Mouse (Mus musculus): ENCODE measurements around the gene Rnf43. TPM values are rescaled to one million over a fixed set of nuclear protein-coding genes. Genes with fewer than 3 reads are reported as not detected.
A peak's percentile ranks its signal among the peaks of the same experiment; 100 is the strongest.

The Rnf43 gene
- total RNA-seq, 2 experiments from 2014 or later = 0.40 TPM; not detected in 1

DNA sequence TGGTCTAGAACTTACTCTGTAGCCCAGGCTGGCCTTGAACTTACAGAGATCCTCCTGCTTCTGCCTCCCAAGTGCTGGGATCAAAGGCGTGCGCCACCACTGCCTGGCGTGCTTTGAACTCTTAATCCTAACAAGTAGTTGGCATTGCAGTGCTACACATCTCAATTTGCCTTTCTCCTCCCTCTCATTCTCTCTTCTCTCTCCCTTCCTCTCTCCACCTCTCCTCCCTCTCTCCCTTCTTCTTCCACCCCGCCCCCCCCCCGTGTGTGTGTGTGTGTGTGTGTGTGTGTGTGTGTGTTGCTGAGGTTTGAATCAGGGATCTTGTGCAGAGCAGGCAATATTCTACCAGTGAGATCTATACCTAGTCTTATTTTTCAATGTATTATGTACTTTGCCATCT is 84.8 kb downstream of the Rnf43 start:
- DNase-seq = no peak

DNA sequence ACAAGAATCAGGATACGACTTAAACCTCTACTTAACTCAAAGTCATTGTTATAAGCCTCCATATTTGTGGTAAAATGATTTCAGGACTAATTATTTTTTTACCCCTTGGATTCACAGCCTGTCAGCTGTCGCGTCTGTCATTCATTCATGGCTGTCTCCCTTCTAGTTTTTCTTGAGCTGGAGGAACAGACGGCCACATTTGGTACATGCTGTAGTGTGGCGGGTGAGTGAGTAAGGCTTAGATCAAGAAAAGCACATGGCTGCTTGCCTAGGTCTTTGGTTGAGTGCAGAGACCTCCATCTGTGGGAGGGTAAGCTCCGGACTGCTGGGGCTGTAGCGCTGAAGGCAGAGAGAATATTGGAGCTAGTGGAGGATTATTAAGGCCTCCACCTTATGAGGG is 85.2 kb downstream of the Rnf43 start:
- no peak for DNase-seq

DNA sequence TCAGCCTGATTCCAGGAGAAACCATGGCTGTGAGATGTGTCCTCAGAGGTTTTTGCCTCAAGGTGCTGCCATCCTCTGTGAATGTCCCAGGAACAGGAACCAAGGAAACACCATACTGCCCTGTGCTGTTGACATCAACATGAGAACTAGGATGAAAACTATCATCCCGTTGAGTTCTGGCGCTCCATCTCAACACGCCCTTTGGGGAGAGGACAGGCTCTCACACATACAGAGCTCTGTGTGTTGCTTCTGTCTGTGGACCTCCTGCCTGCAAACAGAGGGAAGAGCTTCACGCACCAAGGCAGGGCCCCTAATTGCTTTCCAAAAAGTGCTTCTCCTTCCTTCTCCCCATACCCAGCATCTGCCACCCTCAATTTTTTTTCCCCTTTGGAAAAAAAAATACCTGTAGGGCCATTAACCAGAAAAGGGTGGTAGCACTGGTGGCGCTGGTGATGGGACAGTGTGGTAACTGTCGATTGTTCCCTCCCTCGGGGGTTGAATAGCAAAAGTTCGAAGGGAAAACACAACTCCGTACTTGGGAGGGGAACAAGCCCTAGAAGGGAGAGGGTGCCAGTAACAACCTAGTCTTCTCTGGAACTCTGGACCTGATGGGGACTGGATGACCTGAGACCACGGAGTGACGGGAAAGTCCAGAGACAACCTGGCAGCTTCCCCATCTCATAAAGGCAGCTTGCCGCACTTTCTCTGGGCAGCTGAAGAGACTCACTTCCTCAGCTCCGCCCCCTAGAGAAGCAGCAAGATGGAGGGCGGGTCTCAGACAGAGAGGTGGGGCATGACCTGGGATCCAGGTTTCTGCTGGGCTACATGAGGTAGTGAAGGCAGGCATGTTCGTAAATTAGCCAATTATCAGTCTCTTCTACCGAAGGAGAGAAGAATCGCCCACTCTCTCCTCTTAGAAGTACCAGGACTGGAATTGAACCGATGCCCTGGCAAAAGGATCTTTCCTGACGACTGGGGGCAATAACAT is 85.9 kb downstream of the Rnf43 start:
- peak; percentile 45 for DNase-seq

DNA sequence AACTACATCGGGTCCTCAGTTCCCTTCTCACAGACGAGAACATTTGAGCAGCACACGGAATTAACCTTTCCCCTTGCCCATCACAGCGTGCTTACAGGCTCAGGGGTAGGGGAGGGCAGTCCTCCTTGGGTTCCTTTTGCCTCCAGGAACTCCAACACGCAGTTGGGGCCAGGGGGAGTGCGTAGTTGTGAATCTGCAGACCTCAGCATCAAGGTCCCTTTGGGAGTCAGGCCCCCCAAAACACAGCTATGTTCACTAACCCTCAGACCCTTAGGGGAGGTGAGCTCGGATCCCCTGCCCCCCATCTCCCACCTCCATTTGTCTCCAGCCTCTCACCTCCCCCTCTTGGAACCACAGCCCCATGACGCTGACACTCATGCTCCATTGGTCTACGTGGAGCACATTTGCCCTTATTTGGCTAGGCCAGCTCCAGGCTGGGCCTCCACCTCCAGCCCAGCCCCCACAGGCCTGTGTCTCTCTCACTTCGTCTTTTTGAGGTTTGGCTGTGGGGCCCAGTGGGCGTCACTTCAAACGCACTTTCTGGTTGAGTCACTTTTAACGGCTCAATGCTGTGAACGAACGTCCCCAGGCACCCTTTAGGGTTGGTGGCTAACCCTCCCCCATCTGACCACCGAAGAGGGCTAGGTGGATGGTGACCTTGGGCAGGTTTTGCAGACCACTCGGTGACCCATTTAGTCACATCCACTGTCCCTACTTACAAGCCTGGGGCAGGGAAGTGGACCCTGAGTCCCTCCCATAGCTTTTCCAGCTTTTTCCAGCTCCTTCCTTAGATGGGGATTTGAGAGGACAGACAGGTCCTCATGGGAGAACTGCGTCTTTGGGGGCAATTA is 86.9 kb downstream of the Rnf43 start:
- peak; percentile 69 for DNase-seq

DNA sequence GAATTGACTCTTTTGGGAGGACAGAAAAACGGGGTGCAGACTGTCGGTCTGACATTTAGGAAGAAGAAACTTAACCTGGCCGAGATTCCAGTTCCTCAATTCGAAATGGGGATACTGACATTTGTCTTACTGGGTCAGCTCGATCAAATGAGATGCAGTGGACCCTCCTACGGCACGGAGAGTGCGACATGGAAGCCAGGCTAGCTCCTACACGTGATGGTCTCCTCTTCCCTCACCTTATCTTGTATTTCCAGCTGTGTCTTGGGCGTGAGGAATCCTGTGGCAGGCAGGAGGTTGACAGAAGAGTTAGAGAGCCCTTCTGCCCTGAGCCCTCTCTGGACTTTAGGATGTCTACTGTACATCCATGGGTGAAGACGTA is 87.5 kb downstream of the Rnf43 start:
- DNase-seq = no peak

DNA sequence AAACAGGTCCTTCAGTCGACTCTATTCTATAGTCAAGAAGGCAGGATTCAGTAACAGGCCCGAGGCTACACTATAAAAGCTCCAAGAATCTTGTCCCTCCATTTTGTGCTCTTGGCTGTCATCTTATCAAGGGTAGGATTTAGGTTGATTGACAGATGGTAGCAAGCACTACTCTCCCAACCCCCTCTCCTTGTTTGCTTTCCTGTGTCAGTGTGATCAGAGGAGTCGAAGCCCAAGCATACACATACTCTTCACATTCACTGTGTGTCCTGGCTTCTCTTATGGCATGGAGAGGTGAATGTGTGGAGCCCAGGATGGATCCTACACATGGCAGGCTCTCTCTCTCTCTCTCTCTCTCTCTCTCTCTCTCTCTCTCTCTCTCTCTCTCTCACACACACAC is 88.0 kb downstream of the Rnf43 start:
- no peak for DNase-seq

DNA sequence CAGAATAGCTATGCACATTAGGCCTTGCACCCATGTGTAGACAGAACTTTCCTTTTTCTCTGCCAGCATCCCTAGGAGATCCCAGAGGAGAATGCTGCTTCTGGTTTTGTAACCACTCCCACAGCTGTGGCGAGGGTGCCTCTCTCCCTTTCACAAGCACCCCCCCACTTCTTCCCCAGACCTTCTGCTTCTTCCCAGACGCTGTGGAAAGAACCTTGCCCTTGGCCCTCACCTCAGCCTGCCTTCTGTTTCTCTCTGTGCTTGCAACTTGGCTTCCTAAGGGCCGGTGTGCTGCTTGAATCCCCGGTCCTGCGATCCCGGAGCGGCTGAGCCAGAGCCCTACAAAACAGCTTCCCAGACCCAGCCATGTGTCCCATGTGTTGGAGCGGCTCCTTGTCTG is 88.5 kb downstream of the Rnf43 start:
- DNase-seq = no peak

DNA sequence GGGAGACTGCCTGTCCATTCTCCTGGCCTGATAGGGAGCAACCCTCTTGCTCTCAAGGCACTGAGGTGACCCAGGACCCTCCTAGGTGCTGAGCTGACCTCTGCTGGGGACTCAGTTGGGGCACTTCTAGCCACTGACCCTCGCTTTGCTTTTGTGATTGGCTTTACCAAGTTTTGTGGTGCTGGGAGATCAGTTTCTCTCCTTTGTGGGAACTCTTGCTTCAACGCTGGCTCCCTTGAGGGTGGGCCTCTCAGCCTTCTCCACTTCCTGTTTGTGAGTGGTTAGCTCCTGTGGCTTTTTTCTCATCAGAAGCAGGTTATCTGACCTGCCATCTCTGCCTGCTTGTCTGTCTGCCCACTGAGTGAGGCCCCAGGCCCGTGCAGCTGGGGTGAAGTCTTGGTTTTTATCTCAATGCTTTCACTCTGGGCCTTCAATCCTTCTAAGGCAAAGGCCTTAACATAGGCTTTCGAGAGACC is 89.0 kb downstream of the Rnf43 start:
- DNase-seq = peak; percentile 27

DNA sequence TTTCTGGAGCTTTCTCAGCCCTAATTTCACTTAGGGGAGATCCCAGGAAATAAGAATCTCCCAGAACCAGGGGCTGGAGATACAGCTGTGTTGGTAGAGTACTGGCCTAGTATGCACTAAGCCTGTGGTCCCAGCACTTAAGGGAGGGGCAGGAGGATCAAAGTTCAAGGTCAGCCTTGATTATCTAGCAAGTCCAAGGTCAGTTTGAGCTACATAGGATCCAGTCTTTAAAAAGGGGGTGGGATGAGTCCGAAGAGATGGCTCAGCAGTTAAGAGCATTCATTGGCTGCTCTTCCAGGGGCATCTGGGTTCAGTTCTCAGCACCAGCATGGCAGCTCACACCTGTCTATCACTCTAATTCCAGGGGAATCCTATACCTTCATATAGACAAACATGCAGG is 89.8 kb downstream of the Rnf43 start:
- DNase-seq = no peak

DNA sequence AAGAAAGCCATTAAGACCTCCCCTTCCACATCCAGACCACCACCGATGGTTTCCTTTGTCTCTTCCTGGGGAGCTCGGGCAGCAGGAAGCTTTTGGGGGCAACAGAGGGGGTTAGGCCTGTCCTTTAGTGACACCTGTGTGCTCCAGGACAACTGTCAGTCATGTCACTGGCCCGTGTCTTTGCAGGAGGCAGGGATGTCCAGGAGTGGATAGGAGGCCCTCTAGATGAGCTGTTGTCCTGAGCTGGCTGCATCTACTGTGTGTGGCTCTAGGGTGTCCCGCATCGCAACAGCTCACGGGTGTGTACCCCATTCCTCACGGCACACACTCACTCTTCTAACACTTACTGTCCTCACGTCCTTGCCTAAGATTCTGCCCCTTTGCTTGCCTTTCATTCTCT is 90.7 kb downstream of the Rnf43 start:
- DNase-seq = no peak

DNA sequence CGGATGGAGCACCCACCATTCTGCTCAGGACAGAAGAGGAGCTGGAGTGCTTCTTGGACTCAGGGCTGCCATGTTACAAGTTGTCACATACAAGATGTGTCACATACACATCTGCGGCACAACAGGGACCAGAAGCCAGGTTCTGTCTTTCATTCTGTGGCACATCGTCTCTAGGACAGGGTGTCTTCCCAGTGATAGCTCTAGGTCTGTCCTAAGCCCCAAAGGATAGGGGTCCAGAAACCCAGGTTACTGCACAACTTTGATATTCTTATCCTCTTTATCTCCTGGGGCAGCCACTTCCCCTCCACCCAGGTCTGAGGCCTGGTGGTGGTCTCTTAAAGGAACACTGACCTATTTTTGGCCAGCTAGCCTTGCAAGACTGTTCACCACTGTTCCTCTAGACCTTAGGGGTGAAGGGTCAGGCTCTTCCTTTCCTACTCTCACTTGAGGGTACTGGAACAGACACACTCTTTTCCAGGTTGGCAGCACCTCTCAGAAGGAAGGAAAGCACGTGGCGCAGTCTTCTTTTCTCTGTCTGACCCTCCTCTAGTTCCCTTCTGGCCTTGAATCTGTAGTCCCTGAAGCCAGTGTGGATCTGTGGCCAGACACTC is 91.5 kb downstream of the Rnf43 start:
- DNase-seq = no peak

DNA sequence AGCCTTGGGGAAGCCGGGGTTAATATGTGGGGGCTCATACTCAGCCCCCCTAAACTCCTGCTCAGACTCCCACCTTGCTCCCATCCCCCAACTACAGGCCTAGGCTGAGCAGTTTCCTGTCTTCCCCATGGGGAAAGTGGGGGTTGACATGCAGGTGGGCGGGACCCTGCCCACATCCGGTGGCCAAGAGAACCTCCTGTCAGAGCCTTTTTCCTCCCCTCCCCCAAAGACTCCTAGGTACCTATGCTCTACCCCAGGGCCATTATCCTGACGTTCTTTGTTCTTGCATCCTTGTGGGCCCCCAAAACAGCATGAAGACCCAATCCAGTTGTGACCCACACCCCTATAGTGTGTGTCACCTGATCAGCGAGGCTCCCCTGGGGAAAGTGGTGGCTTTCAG is 92.1 kb downstream of the Rnf43 start:
- DNase-seq = peak; percentile 34

DNA sequence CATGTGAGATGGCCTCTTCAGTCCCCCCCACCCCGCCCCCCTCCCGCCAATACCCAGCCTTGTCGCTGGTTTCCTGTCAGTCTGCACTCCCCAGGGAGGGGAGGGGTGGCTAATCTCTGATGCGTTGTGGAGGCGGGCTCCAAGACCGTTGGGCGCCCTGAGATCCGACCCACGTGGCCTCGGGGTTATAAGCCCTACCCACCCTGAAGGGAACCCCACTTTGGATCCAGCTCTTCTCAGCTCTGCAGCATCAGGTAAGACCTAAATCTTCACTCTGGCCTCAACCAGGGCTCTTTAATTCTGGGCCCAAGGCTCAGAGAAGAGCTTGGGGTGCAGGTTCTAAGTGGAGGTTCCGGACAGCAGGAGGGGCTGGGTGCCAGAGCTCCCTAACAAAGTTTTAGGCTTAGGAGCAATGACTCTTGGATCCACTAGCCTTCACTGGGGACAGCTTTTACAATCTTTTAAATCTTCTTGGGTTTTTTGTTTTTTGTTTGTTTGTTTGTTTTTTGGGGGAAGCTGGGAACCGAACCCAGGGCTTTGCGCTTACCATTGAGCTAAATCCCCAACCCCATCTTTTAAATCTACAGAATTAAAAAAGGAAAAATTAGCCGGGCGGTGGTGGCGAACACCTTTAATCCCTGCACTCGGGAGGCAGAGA is 93.0 kb downstream of the Rnf43 start:
- DNase-seq = peak; percentile 70

DNA sequence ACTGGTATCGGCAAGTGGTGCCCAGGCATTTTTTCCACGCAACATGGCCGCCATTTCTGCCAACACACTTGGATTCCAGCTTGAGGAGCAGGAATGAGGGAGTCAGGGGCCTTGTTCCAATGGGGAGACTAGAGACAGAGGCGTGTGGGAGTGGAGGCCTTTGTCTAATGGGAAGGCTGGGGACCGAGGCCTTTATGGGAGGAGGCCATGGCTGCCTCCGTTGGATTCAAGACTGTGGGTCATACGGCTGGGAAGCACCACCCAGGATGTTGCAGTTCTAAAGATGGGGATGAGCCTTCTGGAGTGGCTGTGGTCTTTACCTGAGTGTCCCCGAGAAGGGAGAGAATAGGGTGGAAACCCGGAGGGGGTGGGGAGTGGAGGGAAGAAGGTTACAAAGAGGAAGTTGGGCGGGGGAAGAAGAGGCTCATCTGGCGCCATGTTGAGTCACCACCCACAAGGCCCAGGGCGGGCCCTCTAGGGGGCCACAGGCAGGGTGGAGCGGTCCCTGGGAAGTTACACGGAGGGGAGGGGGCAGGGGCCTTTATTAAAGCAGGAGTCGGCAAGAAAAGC is 93.8 kb downstream of the Rnf43 start:
- DNase-seq = peak; percentile 32

DNA sequence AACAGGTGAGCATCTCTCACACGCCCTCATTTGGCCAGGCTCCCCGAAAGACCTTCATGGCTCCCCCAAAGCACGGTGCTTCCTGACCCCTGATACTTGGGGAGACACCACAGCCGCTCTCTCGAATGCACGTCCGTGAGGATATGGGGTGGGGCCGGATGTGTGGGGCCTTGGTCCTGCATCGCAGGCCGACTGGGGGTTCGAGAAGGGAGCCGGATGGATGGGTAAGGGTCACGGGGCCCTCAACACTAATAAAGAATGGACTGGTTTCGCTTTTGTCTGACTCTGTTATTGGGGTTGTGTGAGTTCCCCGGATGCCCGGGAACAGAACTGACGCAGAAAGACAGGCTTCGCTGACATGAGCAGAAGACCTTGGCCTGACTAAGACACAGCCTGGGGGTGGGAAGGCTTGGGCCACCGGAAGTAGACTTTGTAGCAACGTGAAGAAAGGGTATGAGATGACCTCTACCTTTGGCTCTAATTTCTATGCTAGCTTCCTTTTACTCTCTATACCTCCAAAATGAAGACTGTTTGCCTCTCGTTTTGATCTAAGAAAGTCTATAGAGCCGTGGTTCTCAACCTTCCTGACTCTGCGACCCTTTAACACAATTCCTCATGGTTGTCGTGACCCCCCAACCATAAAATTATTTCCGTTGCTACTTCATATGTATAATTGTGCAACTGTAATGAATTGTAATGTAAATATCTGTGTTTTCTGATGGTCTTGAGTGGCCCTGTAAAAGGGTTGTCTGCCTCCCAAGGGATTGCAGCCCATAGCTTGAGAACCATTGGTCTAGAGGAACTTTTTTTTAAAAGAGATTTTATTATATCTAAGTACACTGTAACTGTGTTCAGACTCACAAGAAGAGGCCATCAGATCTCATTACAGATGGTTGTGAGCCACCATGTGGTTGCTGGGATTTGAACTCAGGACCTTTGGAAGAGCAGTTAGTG is 94.8 kb downstream of the Rnf43 start:
- no peak for DNase-seq

DNA sequence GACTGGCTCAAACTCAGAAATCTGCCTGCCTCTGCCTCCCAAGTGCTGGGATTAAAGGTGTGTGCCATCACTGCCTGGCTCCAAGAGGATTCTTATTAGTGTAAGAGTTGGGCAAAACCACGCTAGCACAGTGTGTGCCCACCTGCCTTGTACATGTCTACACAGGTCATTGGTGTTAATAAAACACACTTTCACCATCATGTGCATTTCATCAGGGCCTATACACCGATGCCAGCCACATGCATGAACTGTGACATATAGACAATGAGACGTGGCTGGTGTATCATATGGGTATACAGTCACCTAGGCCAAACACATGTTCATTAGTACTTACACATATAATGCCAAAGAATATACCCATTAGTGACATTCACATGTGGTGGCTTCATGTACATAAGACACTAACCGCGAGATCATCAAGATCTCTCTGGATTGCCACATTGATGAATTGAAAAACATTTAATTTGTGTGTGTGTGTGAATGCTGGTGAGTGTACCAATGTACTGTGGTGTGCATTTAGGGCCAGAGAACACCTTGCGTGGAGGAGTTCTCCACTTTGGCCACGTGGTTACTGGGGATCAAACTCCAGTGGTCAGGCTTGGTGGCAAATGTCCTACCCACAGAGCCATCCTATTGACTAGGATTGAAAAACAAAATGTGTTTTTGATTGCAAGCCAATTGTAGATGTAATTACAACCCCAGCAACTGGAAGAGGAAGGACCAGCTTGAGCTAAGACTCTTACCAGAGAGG is 95.8 kb downstream of the Rnf43 start:
- no peak for DNase-seq

DNA sequence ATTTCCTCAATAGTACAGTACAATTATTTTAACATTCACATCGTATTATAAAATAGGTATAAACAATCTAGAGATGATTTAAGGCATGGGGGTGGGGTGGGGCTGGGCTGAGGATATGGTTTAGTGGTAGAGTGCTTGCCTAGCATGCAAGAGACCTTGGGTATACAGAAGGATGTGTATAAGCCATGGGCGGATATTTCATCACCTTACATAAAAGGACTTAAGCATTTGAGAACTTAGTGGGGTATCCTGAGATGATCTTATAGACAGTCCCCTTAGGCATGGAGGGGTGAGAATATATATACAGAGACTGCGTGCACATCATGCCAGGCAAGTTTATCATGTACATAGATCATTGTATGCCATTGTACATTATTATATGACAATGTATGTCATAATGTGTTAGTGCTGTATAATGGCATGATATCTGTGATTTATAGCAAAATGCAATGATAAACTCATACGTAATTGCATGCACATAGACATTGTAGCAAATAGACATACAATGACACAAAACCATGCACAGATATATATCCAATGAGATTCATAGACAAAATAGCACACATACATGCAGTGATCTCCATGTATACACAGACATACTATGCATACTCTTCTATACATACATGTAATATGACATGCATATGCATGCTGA is 96.6 kb downstream of the Rnf43 start:
- DNase-seq = no peak

DNA sequence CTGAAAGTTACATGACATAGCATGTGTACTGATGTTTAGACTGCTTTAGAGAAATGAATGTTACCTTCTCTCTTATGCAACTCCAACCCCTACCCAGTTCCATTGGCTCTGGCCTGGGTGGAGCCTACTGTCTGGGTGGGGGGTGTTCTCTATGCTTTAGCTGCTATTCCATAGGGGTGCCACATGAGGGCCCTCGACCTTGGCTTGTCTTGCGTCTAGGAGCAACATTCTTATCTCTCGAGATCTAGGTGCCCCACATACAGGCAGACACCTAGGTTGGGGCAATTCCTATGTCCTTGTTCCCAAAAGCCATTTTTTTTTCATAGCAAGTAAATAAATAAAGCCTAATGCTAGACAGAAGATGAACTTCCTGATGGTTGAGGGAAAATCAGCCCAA is 97.1 kb downstream of the Rnf43 start:
- no peak for DNase-seq
